Mouse (Mus musculus) mesoderm, embryonic 11.5 days (tissue): Measurements from ENCODE around the gene Cym.

Experiments used
- DNase-seq: peaks from one replicate; pipeline ENCODE4 v3.0.0-alpha.2; 2012; ENCODE audit warnings: low read depth, low spot score

Gene Cym

DNA sequence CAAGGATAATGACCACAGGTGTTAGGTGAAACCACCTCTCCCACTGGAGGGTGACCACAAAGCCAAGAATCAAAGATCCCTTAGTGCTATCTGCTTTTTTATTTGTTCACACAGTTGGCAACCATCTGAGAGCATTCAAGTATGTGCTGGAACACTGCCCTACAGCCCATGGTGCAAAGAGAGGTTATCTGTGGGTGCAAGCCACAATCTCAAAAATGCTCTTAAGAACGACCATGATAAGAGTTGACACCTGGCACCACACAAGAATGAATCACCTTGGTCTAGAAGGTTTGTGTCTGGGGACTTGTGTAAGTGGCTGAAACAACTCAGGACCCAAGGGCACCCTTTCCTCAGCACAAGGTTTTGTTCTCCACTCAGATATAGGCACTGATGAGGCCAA lies 1.7 kb upstream of the Cym start:
- DNase-seq: no peak

DNA sequence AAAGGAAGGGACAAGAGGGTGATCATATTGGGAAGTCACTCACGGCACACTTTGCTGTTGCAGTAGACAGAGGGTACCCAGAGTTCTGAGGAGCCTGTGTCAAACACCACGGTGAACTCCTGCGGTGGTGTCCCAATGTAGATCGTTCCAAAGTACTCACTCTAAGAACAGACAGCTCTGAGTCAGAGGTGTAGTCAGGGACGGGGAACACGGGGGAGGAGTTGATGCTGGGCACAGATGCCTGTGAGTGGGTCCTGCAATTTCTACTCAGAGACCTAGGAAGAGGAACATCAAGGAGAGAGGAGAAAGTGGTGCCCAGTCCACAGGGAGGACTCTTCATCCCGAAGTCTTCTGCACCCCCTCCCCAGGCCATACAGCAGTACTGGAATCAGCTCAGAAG lies 3.0 kb downstream of the Cym start:
- DNase-seq: no peak

DNA sequence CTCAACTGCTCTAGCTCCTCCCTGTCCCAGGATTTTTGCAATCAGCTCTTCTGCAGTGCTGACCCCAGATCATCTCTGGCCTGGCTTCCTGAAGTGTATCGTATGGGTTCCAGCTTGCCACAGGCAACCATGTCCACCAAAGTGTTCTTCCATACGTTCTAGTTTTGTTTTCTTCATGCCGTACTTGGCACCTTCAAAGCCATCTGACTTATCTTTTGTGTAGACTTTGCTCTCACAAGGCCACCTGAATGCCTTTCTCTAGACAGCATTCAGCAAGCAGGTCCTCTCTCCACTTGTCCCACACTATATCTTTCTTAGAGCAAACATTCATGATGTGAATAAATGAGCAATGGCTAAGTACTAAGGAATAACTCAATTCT lies 4.4 kb downstream of the Cym start:
- no peak for DNase-seq

DNA sequence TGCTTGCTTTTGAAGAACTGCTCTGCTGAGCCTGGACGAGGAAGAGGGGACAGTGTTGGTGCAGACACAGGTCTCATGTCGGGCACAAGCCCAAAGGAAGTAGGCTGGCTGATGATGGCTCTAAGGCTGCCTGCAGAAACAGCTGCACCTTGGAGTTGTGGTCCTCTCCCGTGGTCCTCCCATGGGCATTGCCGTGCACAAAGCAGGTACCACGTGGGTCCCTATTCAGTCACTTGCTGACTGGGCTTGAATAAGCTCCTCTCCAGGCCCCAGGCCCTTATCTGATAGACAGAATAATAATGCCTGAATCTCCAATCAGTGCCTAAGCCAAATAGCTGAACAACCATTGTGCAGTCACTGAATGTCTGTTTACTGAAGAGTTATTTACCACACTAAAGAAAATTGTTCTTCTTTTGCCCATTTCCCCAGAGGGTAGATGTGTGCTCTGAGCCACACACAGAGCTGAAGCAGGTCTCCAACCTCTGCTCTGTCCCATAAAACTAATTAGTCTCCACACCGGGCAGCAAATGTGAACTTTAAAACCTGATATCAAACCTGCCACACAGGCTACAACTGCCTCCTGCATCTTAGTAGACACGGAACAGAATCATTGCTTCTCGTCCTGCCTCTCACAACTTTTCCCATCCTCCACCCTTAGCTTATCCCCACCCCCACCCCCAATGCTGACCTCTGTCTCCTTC lies 5.0 kb downstream of the Cym start:
- no peak for DNase-seq

DNA sequence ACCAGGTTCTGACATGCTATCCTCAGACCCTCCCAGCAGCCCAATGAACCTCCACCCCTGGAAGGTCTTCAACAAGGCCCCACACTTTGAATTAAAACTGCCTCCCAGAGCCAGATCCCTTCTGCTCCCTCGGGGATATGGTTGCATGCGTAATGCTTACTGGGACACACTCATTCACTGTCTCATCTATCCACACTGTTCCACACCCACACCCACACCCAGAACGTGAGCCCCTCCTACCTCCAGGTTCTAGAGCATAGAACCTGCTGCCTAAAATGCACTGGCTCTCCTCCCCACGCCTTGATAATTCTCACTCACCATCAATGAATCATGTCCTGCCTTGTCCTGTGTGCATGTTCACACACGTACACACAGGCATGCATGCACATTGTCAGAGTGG lies 6.9 kb downstream of the Cym start:
- DNase-seq: no peak

DNA sequence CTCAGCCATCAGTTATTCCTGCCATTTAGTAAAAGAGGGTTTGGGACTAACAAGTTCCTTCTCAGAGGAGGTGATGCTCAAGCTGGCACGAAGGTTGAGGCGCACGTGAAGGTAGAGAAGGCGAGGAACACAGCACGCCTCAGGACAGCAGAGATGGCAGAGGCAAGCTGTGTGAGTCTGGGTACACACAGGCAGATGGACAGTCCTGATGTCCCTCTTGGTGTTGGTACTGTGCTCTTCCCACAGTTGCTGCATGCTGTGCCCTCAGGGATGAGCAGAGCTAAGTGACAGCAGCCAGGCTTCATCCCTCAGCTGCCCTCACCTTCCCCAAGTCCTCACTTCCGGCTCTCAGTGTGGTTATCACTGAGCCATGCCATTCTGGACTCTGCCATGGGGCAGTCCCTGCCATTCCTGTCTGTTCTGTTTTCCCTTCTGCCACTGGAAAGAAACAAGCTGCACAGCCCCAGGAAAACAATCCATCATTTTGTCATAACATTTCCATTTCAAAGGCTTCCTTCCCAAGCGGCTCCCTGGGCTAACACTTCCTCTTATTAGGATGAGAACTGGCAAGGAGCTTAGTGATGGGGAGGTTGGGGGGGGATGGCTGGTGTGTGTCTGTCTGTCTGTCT lies 13.8 kb downstream of the Cym start:
- peak; percentile 61 for DNase-seq

DNA sequence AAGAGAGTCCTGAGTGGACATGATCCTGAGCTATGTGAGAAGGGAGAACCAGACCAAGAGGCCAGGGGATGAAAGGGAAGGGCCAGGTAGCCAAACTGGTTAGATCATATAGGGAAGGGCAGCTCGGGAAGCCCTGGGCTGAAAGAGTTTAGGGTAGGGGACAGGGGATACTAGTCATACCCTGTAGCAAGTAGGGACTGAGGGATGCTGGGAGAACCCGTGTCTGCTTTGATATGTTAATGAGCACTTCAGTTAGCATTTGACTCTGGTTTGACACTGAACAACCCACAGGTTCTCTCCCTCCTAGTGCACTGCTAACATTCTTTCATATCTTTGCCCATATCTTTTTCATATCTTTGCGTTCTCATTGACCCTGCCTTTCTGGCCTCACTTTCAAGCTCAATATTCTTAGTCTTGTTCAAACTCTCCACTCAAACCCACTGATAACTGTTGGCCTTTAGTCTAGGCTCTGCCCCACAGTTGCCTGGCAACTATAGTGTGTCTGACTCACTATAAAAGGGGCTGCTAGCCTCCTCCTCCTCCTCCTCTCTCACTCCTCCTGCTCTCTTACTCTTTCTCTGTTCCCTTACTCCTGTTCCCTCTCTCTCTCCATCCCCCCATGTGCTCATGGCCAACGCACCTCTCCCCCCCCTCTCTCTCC lies 14.9 kb downstream of the Cym start:
- DNase-seq: no peak

DNA sequence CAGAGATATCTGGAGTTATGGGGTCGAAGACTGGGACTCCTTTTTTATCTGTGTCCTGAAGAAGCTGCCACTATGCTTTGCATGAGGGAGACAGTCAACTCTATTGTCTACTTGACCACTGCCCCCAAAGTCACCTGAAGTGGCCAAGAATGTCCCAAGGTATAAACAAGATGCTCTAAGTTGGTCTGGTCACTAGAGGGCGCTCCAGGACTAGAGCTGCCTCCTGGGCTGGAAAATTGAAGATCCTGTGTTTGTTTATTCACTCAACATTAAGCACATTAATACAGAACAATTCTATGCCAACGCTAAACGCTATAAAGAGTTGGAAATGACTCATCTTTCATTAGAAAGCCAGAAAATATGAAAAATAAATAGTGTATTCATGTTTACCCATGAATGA lies 15.5 kb downstream of the Cym start:
- peak; percentile 70 for DNase-seq

DNA sequence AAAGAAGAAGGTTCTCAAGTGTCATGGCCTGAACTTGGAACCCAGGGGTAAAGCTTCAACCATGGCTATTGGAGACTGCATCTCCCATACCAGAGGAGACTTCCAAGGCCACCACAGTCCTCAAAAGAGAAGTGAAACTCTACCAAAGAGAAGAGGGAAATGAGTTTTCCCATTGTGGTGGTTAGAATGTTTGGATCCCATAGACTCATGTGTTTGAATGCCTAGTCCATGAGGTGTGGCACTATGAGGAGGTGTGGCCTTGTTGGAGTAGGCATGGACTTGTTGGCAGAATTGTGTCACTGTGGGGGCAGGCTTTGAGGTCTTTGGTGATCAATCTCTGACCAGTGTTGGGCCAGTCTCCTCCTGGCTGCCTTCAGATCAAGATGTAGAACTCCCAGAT lies 16.4 kb downstream of the Cym start:
- no peak for DNase-seq

DNA sequence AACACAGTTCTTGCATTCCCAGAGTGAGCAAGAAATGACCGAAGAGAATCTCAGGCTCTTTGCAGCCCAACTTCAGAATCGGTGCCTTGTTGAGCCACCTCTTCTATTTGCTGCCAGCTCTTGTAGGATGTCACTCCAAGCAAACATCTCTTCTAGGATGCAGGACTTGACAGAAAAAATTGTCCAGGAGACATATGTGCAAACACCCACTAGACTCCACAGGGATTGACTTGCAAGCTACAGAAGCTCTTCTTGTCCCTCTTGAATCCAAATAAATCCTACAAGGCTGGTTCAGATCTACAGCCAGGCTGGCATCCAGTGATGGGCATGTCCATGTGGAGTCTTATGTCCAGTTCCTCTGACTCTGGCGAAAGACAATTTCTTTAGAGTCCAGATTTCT lies 17.1 kb downstream of the Cym start:
- no peak for DNase-seq

DNA sequence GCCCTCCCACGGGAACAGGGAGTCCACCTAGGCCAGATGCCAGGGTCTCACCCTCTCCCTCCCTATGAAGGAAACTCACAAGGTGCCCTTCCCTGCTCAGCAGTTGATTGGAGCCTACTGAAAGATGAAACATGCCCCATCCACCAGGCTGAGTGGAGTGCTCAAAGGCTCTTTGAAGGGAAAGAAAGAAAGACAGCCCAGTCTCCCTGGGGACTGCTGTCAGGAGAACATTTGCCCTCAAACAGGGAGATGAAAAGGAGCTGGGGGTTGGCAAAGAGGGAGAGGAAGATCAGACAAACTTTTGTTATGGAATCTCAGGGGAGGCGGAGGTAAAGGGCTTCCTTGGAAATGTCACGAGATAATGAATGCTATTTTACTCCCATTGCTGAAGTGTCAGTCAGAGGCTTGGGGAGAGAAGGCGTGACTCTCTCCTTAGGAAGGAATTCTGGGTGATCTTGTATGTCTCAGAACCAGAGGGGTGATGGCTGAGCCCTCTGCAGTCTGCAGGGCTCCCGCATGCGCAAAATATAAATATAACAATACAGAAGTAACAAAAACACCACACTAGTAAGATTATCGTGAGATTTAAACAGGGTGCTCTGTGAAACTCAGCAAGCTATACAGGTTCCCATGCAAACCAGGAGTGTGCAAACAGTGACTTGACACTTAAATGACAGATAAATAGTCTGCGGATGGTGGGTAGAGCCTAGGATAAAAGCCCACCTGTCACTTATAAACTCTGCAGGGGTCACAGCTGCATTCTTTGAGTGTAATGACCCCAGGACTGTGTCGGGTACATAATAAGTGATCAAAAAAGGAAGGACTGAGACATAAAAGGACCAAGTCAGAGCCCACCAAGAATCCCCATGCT lies 20.0 kb downstream of the Cym start:
- DNase-seq: no peak

DNA sequence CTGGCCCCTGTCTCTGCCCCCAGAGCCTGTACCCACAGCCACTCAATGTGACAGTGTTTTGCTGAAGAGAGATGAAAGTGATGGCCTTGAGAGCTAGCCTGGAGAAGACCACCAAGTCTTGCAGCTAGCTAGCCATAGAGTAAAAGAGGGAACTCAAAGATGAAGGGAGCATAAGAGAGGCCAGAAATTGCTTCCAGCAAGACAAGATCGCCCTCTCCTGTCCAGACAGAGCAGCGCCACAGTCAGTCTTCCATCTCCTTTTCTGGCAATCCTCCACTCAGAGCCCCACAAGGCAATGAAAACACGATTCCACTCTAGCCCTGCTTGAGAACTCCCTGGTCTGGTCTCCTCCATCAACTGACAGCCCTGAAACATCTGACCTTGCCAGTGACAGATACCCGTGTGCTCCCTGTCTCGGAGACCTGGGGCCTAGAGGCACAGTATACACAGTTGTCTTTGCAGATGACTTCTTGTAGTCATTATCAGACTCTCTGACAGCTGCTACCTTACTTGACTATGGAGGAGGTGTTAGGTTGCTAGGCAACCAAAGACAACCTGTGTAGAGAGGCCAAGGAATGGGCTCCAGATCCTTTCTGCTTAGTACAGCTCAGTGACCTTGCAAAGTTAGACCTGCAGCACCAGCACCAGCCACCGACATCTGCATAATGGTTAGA lies 33.2 kb downstream of the Cym start:
- peak; percentile 39 for DNase-seq

DNA sequence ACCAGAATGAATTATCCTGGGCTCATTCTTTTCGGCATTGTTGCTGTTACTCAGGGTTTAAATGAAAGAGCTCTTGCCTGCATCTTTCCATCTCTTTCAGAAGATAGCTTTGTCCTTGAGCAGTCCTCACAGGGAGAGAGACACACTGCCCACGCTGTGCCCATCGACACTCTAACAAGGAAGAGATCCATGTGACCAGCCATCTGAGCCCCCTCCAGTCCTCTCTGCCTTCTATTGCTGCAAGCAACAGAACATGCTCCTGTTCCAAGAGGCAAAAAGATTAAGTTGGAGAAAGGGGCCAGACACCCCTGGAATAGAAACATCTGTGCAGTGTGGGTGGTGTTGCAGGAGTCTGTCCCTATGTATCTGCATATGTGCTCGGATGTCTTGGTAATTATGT lies 34.5 kb downstream of the Cym start:
- no peak for DNase-seq

DNA sequence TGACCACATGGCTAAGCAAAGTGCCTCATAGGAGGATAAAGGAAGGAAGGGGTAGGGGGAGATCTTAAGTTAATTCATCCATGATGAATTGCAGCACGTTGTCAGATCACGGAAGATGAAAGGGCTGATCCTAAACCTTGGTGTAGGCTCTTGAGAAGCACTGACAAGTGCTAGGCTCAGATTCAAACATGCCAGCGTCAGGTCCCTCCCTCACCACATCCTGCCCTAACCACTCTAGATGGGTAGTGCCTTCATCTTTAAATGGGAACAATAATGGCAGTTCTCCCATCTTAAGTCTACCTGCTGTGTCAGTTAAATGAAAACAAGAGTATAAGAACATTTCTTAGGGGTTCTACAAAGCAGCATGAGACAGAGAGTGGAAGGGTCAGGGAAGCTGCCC lies 35.9 kb downstream of the Cym start:
- no peak for DNase-seq

DNA sequence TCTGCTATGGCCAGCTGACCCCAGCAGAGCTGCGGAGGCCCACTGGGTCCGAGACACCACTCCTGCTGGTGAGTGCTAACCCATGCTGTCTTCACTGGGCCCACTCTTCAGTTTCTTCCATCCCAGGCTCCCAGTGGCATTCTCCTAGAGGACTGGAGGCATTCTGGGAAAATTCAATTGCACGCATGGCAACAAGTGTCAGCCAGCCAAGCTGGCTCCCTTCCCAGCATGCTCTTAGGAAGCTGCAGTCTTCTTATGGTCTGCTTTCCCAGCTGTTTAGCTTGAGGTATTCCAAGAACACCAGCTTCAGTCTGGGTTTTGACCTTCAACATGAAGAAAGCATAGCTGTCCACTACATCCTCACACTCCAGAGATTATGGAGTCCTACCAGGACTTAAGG lies 38.4 kb downstream of the Cym start:
- no peak for DNase-seq

DNA sequence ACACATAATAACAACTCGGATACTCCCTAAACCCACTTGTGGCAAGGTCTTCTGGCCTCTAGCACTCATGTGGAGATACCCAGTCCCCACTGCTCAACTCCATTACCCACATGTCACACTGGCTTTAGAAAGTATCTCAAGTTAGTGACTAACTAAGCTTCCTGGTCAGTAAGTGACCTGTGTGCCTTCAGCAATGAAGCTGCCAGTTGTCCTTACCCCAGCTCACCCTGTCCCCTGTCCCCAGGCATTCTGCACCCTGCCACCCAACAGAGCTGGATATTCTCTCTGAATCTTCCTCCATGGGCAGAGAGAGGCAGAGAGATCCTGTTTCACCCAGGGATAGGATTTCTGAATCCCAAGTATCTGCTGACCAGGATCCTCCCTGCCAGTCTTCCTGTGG lies 38.8 kb downstream of the Cym start, which contains the start of gene Kcna10:
Kcna10 (plus strand) TSS at position 301 of the 400 bp plus-strand sequence.
- no peak for DNase-seq

DNA sequence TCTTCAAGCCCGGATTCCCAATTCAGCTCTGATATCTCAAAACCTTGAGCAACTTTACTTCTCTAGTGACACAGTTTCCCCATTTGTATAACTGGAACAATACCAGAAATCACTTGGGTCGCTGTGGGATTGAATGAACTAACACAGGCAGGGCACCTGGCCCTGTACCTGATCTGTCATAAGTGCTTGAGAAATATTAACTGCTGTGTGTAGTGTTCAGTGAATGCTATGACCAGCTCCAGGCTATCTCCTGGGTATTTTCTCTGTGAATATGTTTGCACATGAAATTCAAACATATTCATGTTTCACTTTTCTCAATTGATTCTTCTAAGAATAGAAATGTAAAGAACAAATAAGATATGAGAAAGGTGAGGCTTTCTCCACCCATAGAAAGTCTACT lies 40.7 kb downstream of the Cym start:
- no peak for DNase-seq

DNA sequence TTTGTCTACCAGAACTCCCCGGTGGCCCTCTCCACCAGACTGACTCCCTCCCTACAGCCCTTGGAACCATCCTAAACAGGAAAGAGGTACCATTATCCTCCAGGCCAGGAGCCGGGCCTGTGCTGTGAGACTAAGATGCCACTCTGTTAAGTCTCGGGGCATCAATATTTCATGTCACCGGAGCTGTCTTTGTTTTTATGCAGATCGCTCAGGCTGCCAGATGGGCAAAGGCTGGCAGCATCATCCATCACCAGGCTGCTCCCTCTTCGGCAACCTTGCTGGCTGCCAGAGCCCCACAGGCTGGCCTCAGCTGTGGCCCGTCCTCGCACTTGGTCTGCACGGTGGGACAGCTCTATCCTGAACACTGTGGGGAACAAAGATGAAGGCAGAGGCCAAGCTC lies 45.0 kb downstream of the Cym start:
- peak; percentile 58 for DNase-seq

DNA sequence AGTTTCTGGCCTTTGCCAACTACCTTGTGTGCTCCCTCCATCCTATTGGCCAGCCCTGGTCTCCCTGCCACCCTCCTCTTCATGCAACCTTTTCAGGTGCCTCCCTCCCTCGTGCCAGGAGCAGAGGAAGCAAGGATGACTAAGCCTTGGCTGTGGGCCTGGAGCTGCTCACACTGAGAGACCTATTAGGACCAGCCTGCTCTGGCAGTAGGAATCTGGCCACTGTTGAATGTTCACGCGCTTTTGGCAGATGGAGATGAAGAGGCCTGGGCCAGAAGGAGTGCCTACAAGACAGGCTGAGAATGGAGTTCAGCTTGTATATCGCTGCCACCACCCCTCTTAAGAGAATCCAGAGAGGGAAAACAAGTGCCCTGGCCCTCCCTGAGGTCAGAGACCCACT lies 46.0 kb downstream of the Cym start:
- no peak for DNase-seq

DNA sequence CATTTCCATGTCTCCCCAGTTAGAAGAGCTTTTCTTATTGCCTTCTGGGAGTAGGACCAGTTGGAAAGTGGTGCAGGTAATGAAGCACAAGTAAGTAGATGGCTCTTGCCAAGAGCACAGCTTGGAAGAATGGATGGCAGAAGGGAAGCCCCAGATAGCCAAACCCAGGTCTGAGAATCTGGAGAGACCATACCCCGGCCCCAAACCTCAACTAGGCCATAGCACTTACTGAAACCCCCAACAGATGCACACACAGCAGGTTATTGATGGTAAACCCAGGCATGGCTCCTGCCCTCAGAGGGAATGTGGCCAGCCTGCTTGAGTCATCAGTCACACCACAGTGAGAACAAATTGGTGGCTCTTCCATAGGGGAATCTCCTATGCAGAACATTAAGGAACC lies 49.0 kb downstream of the Cym start:
- no peak for DNase-seq

DNA sequence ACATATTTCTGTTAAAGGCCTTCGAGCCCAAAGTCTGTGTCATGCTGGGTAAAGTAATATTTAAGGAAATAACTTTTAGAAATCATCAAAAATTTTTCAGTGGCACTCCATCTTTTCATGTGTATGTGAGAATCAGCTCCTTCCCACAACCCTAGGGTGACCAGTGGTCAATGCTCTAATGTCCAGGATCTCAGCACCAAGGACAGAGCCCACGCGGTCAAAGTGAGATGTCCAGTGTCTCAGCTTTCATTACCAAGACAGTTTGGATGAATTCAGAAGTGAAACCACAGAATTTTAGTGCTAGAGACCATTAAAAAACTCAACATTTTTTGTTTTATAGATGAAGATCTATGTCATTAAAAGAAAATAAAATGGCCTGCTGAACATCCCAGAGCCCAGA lies 49.6 kb downstream of the Cym start:
- DNase-seq: no peak

DNA sequence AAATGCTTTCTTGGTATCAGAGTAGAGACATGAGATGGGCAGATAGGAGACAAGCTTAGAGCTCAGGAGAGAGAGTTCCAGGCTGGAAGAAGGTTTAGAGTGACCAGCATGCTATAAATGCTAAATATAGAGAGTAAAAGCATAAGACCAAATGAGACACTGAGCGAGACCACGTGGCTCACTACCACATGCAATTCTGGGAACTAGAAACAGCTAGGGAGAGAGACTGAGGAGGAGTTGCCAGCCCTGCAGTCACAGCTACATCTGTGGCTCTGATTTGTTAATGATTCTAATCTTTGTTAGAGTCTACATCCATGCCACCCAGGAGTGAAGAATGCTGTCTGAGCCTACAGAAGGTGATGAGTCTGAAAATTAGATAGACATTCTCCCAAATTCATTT lies 52.0 kb downstream of the Cym start:
- DNase-seq: no peak
